Mouse (Mus musculus): Measurements from ENCODE around the gene Il12rb1.

- TF ChIP-seq CTCF (IDR thresholded peaks at IDR 0.05; ENCODE audit: extremely low read depth, insufficient read length, insufficient replicate concordance, low read depth, low read length) (no peak), POLR2A (IDR thresholded peaks at IDR 0.05; ENCODE audit: low read depth, low read length) (no peak)
Measured at GRCm38 (mm10) chr8:70856028-70856427, 47.8 kb downstream of the Il12rb1 start.

All from small intestine, adult 2 months (tissue).